Mouse (Mus musculus) liver, embryonic 14.5 days (tissue): ENCODE results near the gene Gm5142.

Experiments
- CTCF ChIP-seq: IDR thresholded peaks from 2 replicates; pipeline ENCODE4 v1.5.1; 2016; ENCODE audit warnings: antibody characterized with exemption, low read depth, control low read depth
- EP300 ChIP-seq: IDR thresholded peaks from 2 replicates; pipeline ENCODE4 v1.6.1; 2016; ENCODE audit warnings: antibody characterized with exemption, low read depth

GRCm38 (mm10) chr14:59200711-59201603 lies 22.4 kb upstream of the Gm5142 start, which contains the start of gene Rcbtb1:
- peak; percentile 65 for TF ChIP-seq CTCF
- no peak; the same call in 1 of the 2 replicates for TF ChIP-seq EP300
